Mouse (Mus musculus): ENCODE data around the gene 2010111I01Rik. TPM values are rescaled to one million over a fixed set of nuclear protein-coding genes. Genes with fewer than 3 reads are reported as not detected.

Gene 2010111I01Rik
- total and polyA plus RNA-seq, 3 experiments: 13.3 to 19.8 (median 14.4) TPM

DNA sequence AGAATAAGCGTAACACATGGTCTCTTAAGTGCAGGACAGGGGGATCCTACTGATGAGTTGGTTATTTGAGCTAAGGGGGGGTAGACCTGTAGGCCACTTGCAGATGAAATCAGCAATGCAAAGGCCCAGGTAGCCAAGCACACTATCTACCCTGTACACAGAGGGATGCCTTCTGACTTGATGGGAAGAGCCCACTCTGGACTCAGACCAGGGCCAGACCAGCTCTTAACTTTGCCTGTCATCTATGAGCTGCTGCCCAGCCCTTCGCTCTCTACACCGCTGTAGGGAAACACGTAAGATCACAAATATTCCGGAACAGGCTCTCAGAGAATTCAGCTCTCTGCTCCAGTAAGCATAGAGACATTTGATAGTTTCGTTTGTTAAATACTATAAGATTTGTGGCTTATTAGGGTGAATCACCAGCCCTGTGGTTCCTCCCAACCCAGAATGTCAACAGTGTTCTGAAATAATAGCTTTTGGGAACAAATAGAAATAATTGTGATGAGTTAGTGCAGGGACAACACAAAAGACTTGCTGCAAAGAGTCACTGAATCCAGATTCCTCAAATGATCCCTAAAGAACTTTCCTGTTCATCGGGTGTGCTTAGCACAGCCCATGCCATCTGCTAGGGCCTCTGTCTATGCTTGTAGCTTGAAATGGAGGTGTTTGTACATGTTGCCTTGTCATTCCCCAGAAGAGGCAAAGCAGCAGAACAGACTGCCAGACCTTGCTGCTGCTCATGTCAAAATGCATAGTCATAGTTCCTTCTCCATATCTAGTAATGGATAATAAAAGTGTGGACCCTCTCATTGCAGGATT is 123.4 kb downstream of the 2010111I01Rik start:
- DNase-seq (ENCODE audit: extremely low read depth): no peak
- dilution Hi-C loops (cut with MboI; ENCODE audit: extremely low pct_ligation_motif_present, extremely low pct_unique_long_range_greater_than_20kb, low sequenced_read_pairs): no loop called here

DNA sequence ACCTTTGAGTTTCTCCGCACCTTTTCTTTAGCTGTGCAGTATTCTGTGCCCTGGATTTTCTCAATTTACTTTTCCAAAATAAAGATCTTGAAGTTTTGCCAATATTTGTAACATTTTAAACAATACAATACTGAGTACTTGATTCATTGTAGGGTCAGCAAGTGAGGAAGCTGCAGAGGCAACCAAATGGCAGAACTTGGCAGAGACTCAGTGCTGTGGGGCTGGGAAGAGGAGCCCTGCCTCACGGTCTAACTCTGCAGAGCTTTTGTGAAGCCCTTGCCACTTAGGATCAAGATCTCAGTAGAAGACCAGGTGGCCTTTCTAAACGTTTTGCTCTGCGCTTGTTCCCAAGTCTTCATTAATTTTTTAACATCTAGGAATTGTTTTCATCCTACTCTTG is 124.8 kb downstream of the 2010111I01Rik start:
- H3K4me2 ChIP-seq (ENCODE audit: insufficient read depth, low read depth, poor library complexity, severe bottlenecking): no peak overlapping the region
- H3K4me1 ChIP-seq (ENCODE audit: control insufficient read depth in 1 of 2, insufficient read depth in 2 of 2): peaks cover 0 to 12% of the 10 kb centered on the region in 2 experiments; a peak in 3 of 4 replicates
- TF ChIP-seq NRF1 (IDR thresholded peaks at IDR 0.05; ENCODE audit: low read depth, low read length) (no peak), GABPA (IDR thresholded peaks at IDR 0.05; ENCODE audit: insufficient replicate concordance, low read depth, low read length) (no peak), RCOR1 (conservative IDR thresholded peaks at IDR 0.05; ENCODE audit: low read depth, low read length) (no peak), ZMIZ1 (IDR thresholded peaks at IDR 0.05; ENCODE audit: low read depth, low read length) (no peak), KAT2A (IDR thresholded peaks at IDR 0.05; ENCODE audit: insufficient replicate concordance, low read length) (no peak), EP300 (IDR thresholded peaks at IDR 0.05; ENCODE audit: low read length) (no peak), MXI1 (IDR thresholded peaks at IDR 0.05; ENCODE audit: low read depth, low read length) (no peak), RAD21 (IDR thresholded peaks at IDR 0.05; ENCODE audit: low read depth, low read length) (no peak), ZNF384 (IDR thresholded peaks at IDR 0.05; ENCODE audit: low read depth, low read length) (no peak), TBP (conservative IDR thresholded peaks at IDR 0.05; ENCODE audit: low read depth, low read length) (no peak), CTCF (conservative IDR thresholded peaks at IDR 0.05 in 1 of 2, IDR thresholded peaks at IDR 0.05 in 1 of 2; ENCODE audit: low read depth in 2 of 2, low read length in 2 of 2) (no peak), ETS1 (conservative IDR thresholded peaks at IDR 0.05; ENCODE audit: low read depth, low read length) (no peak), IRF4 (IDR thresholded peaks at IDR 0.05; ENCODE audit: low read depth, low read length) (no peak), UBTF (IDR thresholded peaks at IDR 0.05; ENCODE audit: low read depth, low read length) (no peak), TCF12 (IDR thresholded peaks at IDR 0.05; ENCODE audit: low read depth, low read length) (no peak), PAX5 (IDR thresholded peaks at IDR 0.05; ENCODE audit: low read length) (no peak), JUN (IDR thresholded peaks at IDR 0.05; ENCODE audit: insufficient read depth, low read depth, low read length) (no peak)
- in situ Hi-C loops (cut with MboI; ENCODE audit: low pct_ligation_motif_present, low pct_unique_long_range_greater_than_20kb, low sequenced_read_pairs) (no loop called here), dilution Hi-C loops (cut with MboI; ENCODE audit: extremely low pct_ligation_motif_present, extremely low pct_unique_long_range_greater_than_20kb, low sequenced_read_pairs) (no loop called here)
- no peaks in the 10 kb centered on the region for H3K27me3 ChIP-seq (replicated peaks)
- H3K36me3 ChIP-seq (replicated peaks in 1 of 2; ENCODE audit: control insufficient read depth in 1 of 2, insufficient read depth in 1 of 2, low read length in 1 of 2): no peaks in the 10 kb centered on the region
- no peaks in the 10 kb centered on the region for H3K9me3 ChIP-seq (replicated peaks; ENCODE audit: low read length)
- no peak overlapping the region for H3K27ac ChIP-seq (ENCODE audit: insufficient read depth, low read depth)
- no peak overlapping the region for H3K4me3 ChIP-seq (replicated peaks in 1 of 3; ENCODE audit: low read depth in 2 of 3, low read length in 2 of 3, poor library complexity in 1 of 3)
- no peaks in the 10 kb centered on the region for H3K79me2 ChIP-seq (replicated peaks; ENCODE audit: control insufficient read depth, extremely low read depth, insufficient read depth, poor library complexity, severe bottlenecking)
- no peak overlapping the region for H3K9ac ChIP-seq (ENCODE audit: insufficient read depth, low read depth)
- no peak for DNase-seq (ENCODE audit: extremely low read depth)

More for the DNA sequence above, 123.4 kb downstream of the 2010111I01Rik start:
- Histone ChIP-seq H3K9me3 (replicated peaks; ENCODE audit: low read length) (no peaks in the 10 kb centered on the region), H3K27me3 (replicated peaks) (no peaks in the 10 kb centered on the region), H3K79me2 (replicated peaks; ENCODE audit: control insufficient read depth, extremely low read depth, insufficient read depth, poor library complexity, severe bottlenecking) (no peaks in the 10 kb centered on the region), H3K9ac (ENCODE audit: insufficient read depth, low read depth) (no peak overlapping the region), H3K4me2 (ENCODE audit: insufficient read depth, low read depth, poor library complexity, severe bottlenecking) (no peak overlapping the region), H3K4me3 (replicated peaks in 1 of 3; ENCODE audit: low read depth in 2 of 3, low read length in 2 of 3, poor library complexity in 1 of 3) (no peak overlapping the region), H3K27ac (ENCODE audit: insufficient read depth, low read depth) (no peak overlapping the region), H3K36me3 (replicated peaks in 1 of 2; ENCODE audit: control insufficient read depth in 1 of 2, insufficient read depth in 1 of 2, low read length in 1 of 2) (no peaks in the 10 kb centered on the region), H3K4me1 (ENCODE audit: control insufficient read depth in 1 of 2, insufficient read depth in 2 of 2) (peaks cover 0 to 3% of the 10 kb centered on the region in 2 experiments; a peak in 1 of 4 replicates)
- in situ Hi-C loops (cut with MboI; ENCODE audit: low pct_ligation_motif_present, low pct_unique_long_range_greater_than_20kb, low sequenced_read_pairs): no loop called here
- no peak for TF ChIP-seq USF2 (conservative IDR thresholded peaks at IDR 0.05; ENCODE audit: low read depth, low read length)
- TF ChIP-seq EP300 (IDR thresholded peaks at IDR 0.05; ENCODE audit: low read length): no peak
- no peak for TF ChIP-seq MXI1 (IDR thresholded peaks at IDR 0.05; ENCODE audit: low read depth, low read length)
- no peak for TF ChIP-seq KAT2A (IDR thresholded peaks at IDR 0.05; ENCODE audit: insufficient replicate concordance, low read length)
- TF ChIP-seq NRF1 (IDR thresholded peaks at IDR 0.05; ENCODE audit: low read depth, low read length): no peak

All from CH12.LX (cell line).